Mouse (Mus musculus) intestine, postnatal 0 days (tissue): ENCODE data around the gene Aire. TPM values are rescaled to one million over a fixed set of nuclear protein-coding genes. Genes with fewer than 3 reads are reported as not detected.

Source experiments
- ATAC-seq: fragments of 200-750 bp; cut with Nextera tagmentation; 2 replicates; pipeline ENCODE4 v1.8.0; 2017; ENCODE audit warnings: mild to moderate bottlenecking, moderate TSS enrichment, moderate library complexity
- H3K27ac ChIP-seq: fragments of 300-500 bp; sonication (generic); 2 replicates; pipeline ENCODE4 v1.5.1; 2014; ENCODE audit warnings: mild to moderate bottlenecking, low read depth, low read length, moderate library complexity
- H3K27me3 ChIP-seq: fragments of 300-500 bp; sonication (generic); replicated peaks from 2 replicates; pipeline ENCODE4 v1.6.1; 2014; ENCODE audit warnings: low read length, mixed read lengths; ENCODE audit not compliant: control insufficient read depth, insufficient read depth
- H3K36me3 ChIP-seq: fragments of 300-500 bp; sonication (generic); 2 replicates; pipeline ENCODE4 v1.6.1; 2014; ENCODE audit warnings: mild to moderate bottlenecking, moderate library complexity; ENCODE audit not compliant: control insufficient read depth, insufficient read depth
- H3K4me1 ChIP-seq: fragments of 300-500 bp; sonication (generic); replicated peaks from 2 replicates; pipeline ENCODE4 v1.6.1; 2014; ENCODE audit warnings: antibody characterized with exemption, low read length, mixed read lengths; ENCODE audit not compliant: control insufficient read depth, insufficient read depth
- H3K4me2 ChIP-seq: fragments of 300-500 bp; sonication (generic); replicated peaks from 2 replicates; pipeline ENCODE4 v1.6.1; 2014; ENCODE audit warnings: low read depth, mild to moderate bottlenecking, moderate library complexity
- H3K4me3 ChIP-seq: fragments of 300-500 bp; sonication (generic); 2 replicates; pipeline ENCODE4 v1.5.1; 2014; ENCODE audit warnings: low read depth, low read length
- H3K9ac ChIP-seq: fragments of 300-500 bp; sonication (generic); 2 replicates; pipeline ENCODE4 v1.6.1; 2014; ENCODE audit warnings: mild to moderate bottlenecking, low read depth, low read length
- H3K9me3 ChIP-seq: fragments of 300-500 bp; sonication (generic); 2 replicates; pipeline ENCODE4 v1.6.1; 2016; ENCODE audit warnings: mixed run types; ENCODE audit not compliant: control insufficient read depth
- CTCF ChIP-seq: sonication (generic); IDR thresholded peaks from 2 replicates; pipeline ENCODE4 v1.5.1; 2016; ENCODE audit warnings: low read depth, mild to moderate bottlenecking, control low read depth, antibody characterized with exemption, moderate library complexity
- WGBS: fragments of 180-500 bp; shearing (Covaris S2); extraction: QIAGEN DNeasy Blood & Tissue Kit; methylation state at CpG from one replicate; pipeline ENCODE4 v1.1.7; 2014; 5-methylcytosine and 5-hydroxymethylcytosine counted together
- polyA plus RNA-seq: library from polyadenylated mRNA; unstranded; fragments of >200 nt; fragmentation: Nextera tagmentation; extraction: Ambion mirVana; gene quantifications from 2 replicates; pipeline ENCODE4 v1.2.1, GENCODE M21; 2015

Gene Aire
- polyA plus RNA-seq, 1 experiment from 2014 or later: 0.04 TPM

DNA sequence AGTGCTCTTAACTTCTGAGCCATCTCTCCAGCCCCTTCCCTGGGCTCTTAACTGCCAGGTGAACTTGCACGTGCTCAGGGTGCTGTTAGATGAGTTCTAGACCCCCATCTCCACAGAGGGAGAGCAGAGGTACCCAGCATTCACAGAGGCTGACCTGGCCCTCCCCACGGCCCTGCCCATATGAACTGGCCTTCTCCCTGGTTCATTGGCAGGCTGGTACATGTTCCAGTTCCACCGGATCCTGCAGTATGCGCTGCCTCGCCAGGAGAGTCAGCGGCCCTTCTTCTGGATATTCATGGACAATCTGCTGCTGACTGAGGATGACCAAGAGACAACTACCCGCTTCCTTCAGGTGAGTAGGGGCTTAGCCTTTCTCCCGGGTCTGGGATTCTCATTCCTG, 13.6 kb upstream of the Aire start:
- ATAC-seq: no peak
- 85% methylated on average over 8 of the region's 8 CpGs for WGBS

GRCm38 (mm10) chr10:78054633-78055565, 11.5 kb upstream of the Aire start:
- Histone ChIP-seq H3K27ac (no peak overlapping the region), H3K27me3 (no peaks in the 10 kb centered on the region), H3K9me3 (no peaks in the 10 kb centered on the region), H3K4me2 (no peak overlapping the region), H3K9ac (no peak overlapping the region), H3K36me3 (no peaks in the 10 kb centered on the region), H3K4me3 (no peak overlapping the region), H3K4me1 (no peaks in the 10 kb centered on the region)
- no peak for ATAC-seq
- no peak for TF ChIP-seq CTCF
- 69% methylated on average over 19 of the region's 19 CpGs for WGBS

More for the DNA sequence above, 13.6 kb upstream of the Aire start:
- Histone ChIP-seq H3K9me3 (no peaks in the 10 kb centered on the region), H3K9ac (no peak overlapping the region), H3K4me2 (no peak overlapping the region), H3K4me3 (no peak overlapping the region), H3K4me1 (no peaks in the 10 kb centered on the region), H3K27me3 (no peaks in the 10 kb centered on the region), H3K27ac (no peak overlapping the region), H3K36me3 (no peaks in the 10 kb centered on the region)
- no peak for TF ChIP-seq CTCF

DNA sequence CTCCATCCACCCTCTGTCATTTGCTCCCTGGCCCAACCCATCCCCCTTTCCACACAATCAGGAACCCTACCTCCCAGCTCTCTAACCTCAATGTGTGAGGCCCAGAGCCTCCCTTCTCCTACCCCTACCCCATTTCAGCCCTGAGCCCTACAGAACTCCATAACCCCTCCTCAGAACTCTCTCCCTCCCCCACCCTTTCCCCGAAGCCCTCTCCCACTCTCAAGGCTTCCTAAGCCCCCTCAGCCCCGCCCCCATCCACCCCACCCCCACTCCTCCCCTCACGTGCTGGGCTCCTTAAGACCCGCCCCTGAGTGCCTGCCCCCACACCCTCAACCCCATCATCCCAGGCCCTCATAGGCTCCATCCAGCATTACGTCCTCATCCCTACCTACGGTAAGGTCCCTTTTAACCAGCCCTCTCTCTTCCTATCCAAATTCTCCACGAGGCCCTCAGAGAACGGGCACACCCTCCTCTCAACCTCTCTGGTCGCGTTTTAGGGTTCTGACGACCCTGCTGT, 6.2 kb upstream of the Aire start:
- no peak for TF ChIP-seq CTCF
- H3K27me3 ChIP-seq: no peaks in the 10 kb centered on the region
- 47% methylated on average over 11 of the region's 11 CpGs for WGBS
- no peak for ATAC-seq
- no peak overlapping the region for H3K27ac ChIP-seq
- no peaks in the 10 kb centered on the region for H3K9me3 ChIP-seq
- H3K36me3 ChIP-seq: no peaks in the 10 kb centered on the region
- no peak overlapping the region for H3K9ac ChIP-seq
- H3K4me2 ChIP-seq: no peak overlapping the region
- no peaks in the 10 kb centered on the region for H3K4me1 ChIP-seq
- H3K4me3 ChIP-seq: no peak overlapping the region

DNA sequence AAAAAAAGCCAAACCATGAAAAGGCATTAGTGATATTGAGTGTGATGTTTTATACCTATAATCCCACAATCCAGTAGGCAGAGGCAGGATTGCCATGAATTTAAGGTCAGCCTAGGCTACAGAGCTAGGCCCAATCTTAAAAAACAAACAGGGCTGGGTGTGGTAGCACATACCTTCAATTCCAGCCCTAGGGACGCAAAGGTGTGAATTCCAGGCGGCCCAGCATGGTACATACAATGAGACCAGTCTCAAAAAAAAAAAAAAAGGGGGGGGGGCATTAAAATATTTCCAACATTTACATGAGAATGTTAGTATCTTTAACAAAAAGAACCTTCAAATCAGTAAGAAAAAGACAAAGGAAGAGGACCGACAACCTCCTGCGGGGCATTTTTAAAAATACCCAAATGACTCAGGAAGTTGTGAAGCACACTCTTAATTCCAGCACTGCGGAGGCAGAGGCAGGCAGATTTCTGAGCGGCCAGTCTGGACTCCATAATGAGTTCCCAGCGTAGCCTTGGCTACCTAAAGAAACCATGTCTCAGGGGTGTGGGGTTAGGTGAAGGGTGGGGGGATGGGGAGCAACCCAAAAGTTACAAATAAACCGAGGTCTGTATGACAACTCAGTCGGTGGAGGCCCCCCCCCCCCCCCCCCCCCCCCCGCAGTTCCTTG, 4.8 kb upstream of the Aire start:
- Histone ChIP-seq H3K27me3 (no peaks in the 10 kb centered on the region), H3K4me2 (no peak overlapping the region), H3K36me3 (no peaks in the 10 kb centered on the region), H3K27ac (no peak overlapping the region), H3K9ac (no peak overlapping the region), H3K4me1 (peaks cover 4% of the 10 kb centered on the region; the same call in 1 of the 2 replicates), H3K4me3 (no peak overlapping the region), H3K9me3 (no peaks in the 10 kb centered on the region)
- no peak for TF ChIP-seq CTCF
- 75% methylated on average over 9 of the region's 10 CpGs for WGBS
- no peak for ATAC-seq

GRCm38 (mm10) chr10:78046388-78046787, 3.0 kb upstream of the Aire start:
- Histone ChIP-seq H3K9me3 (no peaks in the 10 kb centered on the region), H3K36me3 (no peaks in the 10 kb centered on the region), H3K4me1 (peaks cover 6% of the 10 kb centered on the region; the same call in 1 of the 2 replicates), H3K4me3 (no peak overlapping the region), H3K27me3 (no peaks in the 10 kb centered on the region), H3K9ac (no peak overlapping the region), H3K27ac (no peak overlapping the region), H3K4me2 (no peak overlapping the region)
- TF ChIP-seq CTCF: no peak
- WGBS: 90% methylated on average over 4 of the region's 4 CpGs
- ATAC-seq: no peak

GRCm38 (mm10) chr10:78044531-78044930, 1.1 kb upstream of the Aire start:
- Histone ChIP-seq H3K4me1 (peaks cover 6% of the 10 kb centered on the region; the same call in 1 of the 2 replicates), H3K36me3 (no peaks in the 10 kb centered on the region), H3K4me2 (no peak overlapping the region), H3K27ac (no peak overlapping the region), H3K9me3 (no peaks in the 10 kb centered on the region), H3K27me3 (0 out of 2 replicates have a peak, but pooled peaks cover 3% of the 10 kb centered on the region), H3K9ac (no peak overlapping the region), H3K4me3 (no peak overlapping the region)
- 79% methylated on average over 1 of the region's 1 CpGs for WGBS
- no peak for TF ChIP-seq CTCF
- ATAC-seq: no peak
